Mouse (Mus musculus) 3134 (cell line): ENCODE data around the gene Ebi3.
"Not testable (repeated sequence)": the region's sequence is repeated elsewhere in the genome, so short reads cannot be mapped to it uniquely, and the experiment has no call there.

ENCODE experiments used
- DNase-seq: peaks from one replicate; pipeline ENCODE4 v3.0.0-alpha.2; 2011; ENCODE audit warnings: low spot score; ENCODE audit not compliant: insufficient read length; ENCODE audit errors: extremely low read depth

The Ebi3 gene

GRCm38 (mm10) chr17:55952447-55953027 is at the start of gene Ebi3:
Ebi3 (plus strand) TSS chr17:55952640.
- DNase-seq = no peak

GRCm38 (mm10) chr17:55903087-55903486 is 49.4 kb upstream of the Ebi3 start:
- no peak for DNase-seq

GRCm38 (mm10) chr17:55903687-55904086 is 48.8 kb upstream of the Ebi3 start:
- no peak for DNase-seq

GRCm38 (mm10) chr17:55904131-55904530 is 48.3 kb upstream of the Ebi3 start:
- no peak for DNase-seq

- no peak for DNase-seq
Observed at GRCm38 (mm10) chr17:55906669-55907068, 45.8 kb upstream of the Ebi3 start.

- peak; percentile 84 for DNase-seq
Observed at GRCm38 (mm10) chr17:55931553-55932502, 20.6 kb upstream of the Ebi3 start.

- DNase-seq = no peak
Observed at GRCm38 (mm10) chr17:55932635-55933034, 19.8 kb upstream of the Ebi3 start.

GRCm38 (mm10) chr17:55933191-55933590 is 19.2 kb upstream of the Ebi3 start:
- no peak for DNase-seq

- not testable (repeated sequence) for DNase-seq
Observed at GRCm38 (mm10) chr17:55944387-55944865, 8.0 kb upstream of the Ebi3 start.

- DNase-seq = peak; percentile 91
Observed at GRCm38 (mm10) chr17:55944866-55945682, 7.4 kb upstream of the Ebi3 start.

- no peak for DNase-seq
Observed at GRCm38 (mm10) chr17:55945696-55946095, 6.7 kb upstream of the Ebi3 start.

- no peak for DNase-seq
Observed at GRCm38 (mm10) chr17:55948647-55949046, 3.8 kb upstream of the Ebi3 start.

GRCm38 (mm10) chr17:55949400-55949799 is 3.0 kb upstream of the Ebi3 start, which contains the start of gene Zfp119b:
Zfp119b (minus strand) TSS chr17:55949500.
- DNase-seq = no peak

- no peak for DNase-seq
Observed at GRCm38 (mm10) chr17:55950601-55951000, 1.8 kb upstream of the Ebi3 start.

- DNase-seq = no peak
Observed at GRCm38 (mm10) chr17:55952041-55952440, 399 bp upstream of the Ebi3 start.

- no peak for DNase-seq
Observed at GRCm38 (mm10) chr17:55953751-55954150, 1.3 kb downstream of the Ebi3 start.

GRCm38 (mm10) chr17:55954229-55954628 is 1.8 kb downstream of the Ebi3 start:
- no peak for DNase-seq

- DNase-seq = no peak
Observed at GRCm38 (mm10) chr17:55956129-55956528, 3.7 kb downstream of the Ebi3 start.

- DNase-seq = no peak
Observed at GRCm38 (mm10) chr17:55956591-55956990, 4.2 kb downstream of the Ebi3 start.

GRCm38 (mm10) chr17:55957168-55957567 is 4.7 kb downstream of the Ebi3 start:
- peak; percentile 63 for DNase-seq
